Mouse (Mus musculus) heart, postnatal 10 days (tissue): ENCODE data around the gene Xpnpep2. TPM values are rescaled to one million over a fixed set of nuclear protein-coding genes. Genes with fewer than 3 reads are reported as not detected.

Experiments
- DNase-seq, 2 experiments: peaks; one replicate each; pipeline ENCODE4 v3.0.0; 2021
- intact Hi-C: fragments of 180-260 bp; cut with DNase I; formaldehyde crosslinking; loops from one replicate; pipeline ENCODE4 v1.15.1; 2025
- total RNA-seq, 2 experiments: library from RNA; stranded (reverse); gene quantifications; 2 replicates each; pipeline ENCODE4 v1.2.3; 2021

The Xpnpep2 gene
- total RNA-seq, 2 experiments from 2014 or later = 1.5 to 2.1 TPM

DNA sequence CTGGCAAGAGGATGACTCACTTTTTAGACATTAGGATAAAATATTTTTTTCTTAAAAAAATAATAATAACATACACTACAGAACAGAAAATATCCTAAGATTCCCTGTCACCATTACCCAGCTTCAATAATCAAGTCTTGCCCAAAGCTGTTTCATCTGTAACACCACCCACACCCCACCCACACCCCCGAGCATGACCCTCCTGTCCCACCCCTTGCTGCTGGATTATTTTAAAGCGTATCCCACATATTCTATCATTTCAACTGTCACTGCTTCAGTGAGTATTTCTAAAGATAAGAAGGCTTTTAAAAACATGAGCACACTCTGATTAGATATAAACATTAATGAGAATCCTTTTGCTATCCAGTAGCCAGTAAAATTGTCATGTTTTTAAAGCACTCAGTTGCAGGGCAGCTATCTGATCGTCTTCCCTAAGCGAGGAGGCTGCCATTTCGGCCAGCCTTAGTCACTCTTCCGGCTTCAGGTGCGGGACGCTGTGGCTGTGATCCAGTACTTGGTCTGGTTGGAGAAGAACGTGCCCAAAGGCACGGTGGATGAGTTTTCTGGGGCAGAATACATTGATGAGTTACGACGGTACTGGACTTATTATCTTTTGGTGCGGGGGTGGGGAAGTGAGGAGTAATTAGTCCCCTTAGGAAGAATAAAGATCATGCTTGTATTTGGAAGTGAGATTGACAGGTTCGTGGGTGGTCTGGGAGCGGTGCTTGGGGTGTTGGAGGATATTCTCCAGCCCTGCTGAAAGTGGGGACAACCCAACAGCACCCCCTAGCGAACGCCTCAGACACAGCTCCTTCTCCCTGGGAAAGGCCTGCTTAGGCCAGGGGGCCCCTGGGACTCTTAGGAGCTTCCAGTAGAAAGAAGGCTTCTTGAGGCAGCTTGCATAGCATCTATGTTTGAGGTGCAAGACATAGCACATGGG lies 15.9 kb downstream of the Xpnpep2 start:
- intact Hi-C loops = loop anchor here (1.0 to 10.0 kb wide), 4 partner anchors 83 to 270 kb away; partner anchors contain the start of gene Zdhhc9
- DNase-seq = peak; percentile 60 to 76

GRCm38 (mm10) chrX:48126903-48127476 lies 18.5 kb downstream of the Xpnpep2 start:
- intact Hi-C loops = loop anchor here (5.0 to 10.0 kb wide), 2 partner anchors 80 to 268 kb away; partner anchors contain the start of gene Zdhhc9
- no peak for DNase-seq

DNA sequence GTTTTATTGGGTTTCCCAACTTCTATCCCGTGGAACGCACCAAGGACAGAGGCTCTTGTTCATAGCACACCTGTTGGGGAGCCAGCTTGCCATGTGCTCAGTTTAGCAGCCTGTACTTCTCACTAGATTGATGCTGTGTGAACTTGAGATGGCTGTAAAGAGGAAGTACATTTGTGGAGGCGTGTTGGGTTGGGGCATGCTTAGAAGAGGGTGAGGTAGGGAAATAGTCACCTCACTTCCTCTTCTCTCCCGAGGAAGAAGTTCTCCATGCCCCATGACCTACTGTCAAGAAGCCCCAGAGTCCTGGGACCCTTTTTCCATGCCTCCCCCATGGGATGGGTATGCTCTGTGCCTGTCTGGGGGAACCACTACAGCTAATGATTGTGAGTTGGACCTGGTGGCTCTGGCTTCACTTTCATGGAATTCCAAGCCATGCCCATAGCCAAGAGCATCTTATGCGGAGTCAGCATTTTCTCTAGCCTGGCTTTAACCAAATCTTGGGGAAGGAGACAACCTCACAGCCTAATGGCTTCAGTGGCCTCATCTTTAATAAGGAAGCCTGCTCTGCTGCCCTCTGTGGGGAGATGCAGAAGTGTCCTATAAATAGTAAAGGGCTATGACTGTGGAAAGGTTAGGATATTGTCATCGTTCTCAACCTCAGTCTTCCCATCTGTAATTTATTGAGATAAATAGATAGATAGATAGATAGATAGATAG lies 19.1 kb downstream of the Xpnpep2 start:
- DNase-seq = no peak
- intact Hi-C loops = loop anchor here (5.0 to 10.0 kb wide), 2 partner anchors 80 to 267 kb away; partner anchors contain the start of gene Zdhhc9

DNA sequence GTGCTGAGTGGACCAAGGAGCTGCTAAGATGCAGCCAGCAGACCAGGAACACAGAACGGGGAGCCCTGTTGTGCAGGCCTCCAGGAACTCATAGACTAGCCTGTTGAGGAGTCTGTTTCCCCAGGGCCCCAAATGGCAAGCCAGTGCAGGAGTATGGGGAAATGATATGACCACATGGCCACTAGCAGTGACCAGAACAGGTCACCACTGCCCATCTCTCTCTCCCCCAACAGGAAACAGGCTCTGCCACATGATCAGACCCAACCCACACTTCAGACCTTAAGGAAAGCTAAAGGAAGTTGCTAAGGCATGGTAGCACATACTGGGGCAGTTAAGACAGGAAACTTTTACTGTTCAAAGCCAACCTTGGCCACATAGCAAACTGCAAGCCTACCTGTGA lies 20.6 kb downstream of the Xpnpep2 start:
- DNase-seq = no peak
- intact Hi-C loops = loop anchor here (5.0 to 10.0 kb wide), 2 partner anchors 78 to 266 kb away; partner anchors contain the start of gene Zdhhc9

GRCm38 (mm10) chrX:48136935-48137334 lies 28.4 kb downstream of the Xpnpep2 start:
- DNase-seq = no peak

GRCm38 (mm10) chrX:48138011-48138410 lies 29.5 kb downstream of the Xpnpep2 start:
- intact Hi-C loops = no loop called here

More at GRCm38 (mm10) chrX:48136935-48137334, 28.4 kb downstream of the Xpnpep2 start:
- intact Hi-C loops = no loop called here

GRCm38 (mm10) chrX:48138539-48139275 lies 30.2 kb downstream of the Xpnpep2 start:
- no peak for DNase-seq
- intact Hi-C loops = no loop called here

More at GRCm38 (mm10) chrX:48138011-48138410, 29.5 kb downstream of the Xpnpep2 start:
- no peak for DNase-seq

DNA sequence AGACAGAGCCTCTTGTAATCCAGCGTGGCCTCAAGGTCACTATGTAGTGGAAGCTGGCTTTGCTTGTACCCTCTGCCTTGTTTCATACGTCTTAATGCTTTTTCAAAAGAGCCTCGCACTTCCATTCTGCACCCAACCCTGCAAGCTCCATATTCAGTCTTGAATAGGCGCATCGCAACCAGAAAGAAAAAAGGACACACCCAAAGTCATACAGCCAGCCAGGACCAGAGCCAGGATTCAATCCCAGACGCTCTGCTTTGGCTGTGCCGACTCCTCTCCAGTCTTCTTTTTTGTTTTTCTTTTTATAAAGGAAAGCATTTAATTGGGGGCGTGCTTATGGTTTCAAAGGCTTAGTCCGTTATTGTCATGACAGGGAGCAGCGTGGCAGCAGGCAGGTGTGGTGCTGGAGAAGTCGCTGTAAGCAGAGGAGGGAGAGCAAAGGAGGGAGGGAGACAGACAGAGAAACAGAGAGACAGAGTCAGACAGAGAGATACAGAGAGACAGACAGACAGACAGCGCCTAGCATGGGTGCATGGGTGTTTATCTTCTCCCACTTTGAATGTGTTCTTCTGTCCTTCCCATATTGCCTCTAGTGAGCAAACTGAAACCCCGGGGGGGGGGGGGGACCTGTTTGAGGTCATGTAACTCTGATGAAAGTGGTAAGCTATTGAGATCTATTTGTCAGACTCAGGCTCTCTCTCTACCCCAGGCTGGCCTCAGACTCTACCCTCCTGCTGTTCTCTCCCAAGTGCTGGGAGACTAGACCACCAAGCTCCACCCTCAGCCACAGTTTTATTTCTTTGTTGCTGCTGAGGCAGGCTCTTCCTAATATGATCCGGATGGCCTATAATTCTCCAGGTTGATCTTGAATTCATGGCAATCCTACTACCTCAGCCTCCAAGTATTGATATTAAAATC lies 31.1 kb downstream of the Xpnpep2 start:
- DNase-seq = no peak
- intact Hi-C loops = no loop called here

- intact Hi-C loops = no loop called here
- no peak for DNase-seq
Measured at GRCm38 (mm10) chrX:48140286-48140877, 31.9 kb downstream of the Xpnpep2 start.

DNA sequence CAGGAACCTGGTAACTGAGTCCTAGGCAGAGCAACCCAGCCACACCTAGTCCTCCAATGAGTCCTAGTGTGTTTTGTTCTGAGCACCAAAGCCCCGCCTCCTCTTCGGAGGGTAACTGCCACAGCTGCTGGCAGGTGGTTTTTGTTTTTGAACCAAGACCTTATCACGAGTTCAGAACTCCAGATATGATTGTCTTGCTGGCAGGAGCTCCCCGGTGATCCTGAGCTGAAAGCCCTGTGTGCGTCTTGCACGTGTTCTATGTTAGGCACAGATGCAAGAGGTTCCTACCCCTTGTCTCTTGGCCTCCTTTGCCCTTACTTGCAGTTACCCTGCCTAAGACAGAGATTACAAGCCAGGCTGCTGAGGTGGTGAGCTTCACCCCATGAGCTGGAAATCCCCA lies 33.0 kb downstream of the Xpnpep2 start:
- no peak for DNase-seq
- intact Hi-C loops = no loop called here

- intact Hi-C loops = no loop called here
- no peak for DNase-seq
Measured at GRCm38 (mm10) chrX:48143415-48144335, 35.1 kb downstream of the Xpnpep2 start.

DNA sequence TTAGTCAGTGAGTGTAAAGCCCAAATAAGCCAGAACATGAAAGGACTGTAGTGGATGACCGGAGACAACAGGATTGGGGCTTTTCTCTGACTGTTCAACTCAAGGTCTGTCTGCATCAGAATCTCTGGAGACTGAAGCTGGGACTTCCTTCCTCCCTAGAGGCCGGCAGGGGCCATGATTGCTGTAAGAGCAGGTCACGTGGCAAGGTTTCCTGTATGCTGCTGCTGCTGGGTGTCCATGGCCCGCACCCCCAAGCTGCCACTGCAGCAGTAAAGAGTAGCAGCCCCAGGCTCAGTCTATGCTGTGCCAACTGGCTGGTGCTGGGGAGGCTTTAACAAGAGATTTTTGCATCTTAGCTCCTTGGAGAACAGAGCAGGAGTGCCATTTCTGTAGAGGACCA lies 37.7 kb downstream of the Xpnpep2 start, which contains the start of gene Sash3:
Gene Sash3, plus strand, starts transcription at position 175 of the 400 bp plus-strand sequence.
- intact Hi-C loops = no loop called here
- peak in 1 of 2 experiments; percentile 24 for DNase-seq

DNA sequence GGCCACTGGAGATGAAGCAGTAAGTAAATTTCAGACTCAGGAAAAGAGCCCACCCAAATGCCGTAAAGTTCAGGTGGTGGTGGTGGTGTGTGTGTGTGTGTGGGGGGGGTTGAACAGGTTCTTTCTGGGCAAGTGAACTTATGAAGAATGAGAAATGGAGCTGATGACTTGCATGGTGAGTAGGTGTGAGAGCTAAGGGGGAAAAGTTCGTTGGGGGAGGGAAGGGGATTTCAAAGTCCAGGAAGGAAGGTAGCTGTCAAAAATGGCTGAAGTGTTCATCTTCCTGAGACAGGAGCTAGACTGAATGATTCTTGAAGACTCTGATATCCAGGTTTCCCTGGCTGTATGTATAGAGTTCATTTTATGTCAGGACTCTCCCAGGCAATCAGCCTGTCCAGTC lies 38.7 kb downstream of the Xpnpep2 start:
- intact Hi-C loops = no loop called here
- DNase-seq = no peak

- no peak for DNase-seq
- intact Hi-C loops = no loop called here
Measured at GRCm38 (mm10) chrX:48147741-48148186, 39.2 kb downstream of the Xpnpep2 start.

DNA sequence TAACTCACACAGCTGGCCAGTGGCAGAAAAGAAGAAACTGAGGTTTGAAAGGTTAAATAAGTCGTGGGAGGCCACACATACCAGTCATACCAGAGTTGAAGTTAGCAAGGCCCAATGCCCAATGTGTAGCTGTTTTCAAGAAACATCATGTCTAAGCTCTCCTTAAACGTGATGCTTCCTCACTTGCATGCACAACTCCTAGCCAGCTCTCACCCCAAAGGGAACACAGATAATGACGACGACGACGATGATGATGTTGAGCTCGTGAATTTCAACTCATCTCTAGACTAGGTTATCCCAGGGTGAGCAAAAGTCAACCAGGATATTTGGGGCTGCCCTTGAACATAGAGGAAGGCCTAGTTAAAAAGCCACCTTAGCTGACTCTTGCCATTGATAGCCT lies 43.6 kb downstream of the Xpnpep2 start:
- no peak for DNase-seq
- intact Hi-C loops = no loop called here

DNA sequence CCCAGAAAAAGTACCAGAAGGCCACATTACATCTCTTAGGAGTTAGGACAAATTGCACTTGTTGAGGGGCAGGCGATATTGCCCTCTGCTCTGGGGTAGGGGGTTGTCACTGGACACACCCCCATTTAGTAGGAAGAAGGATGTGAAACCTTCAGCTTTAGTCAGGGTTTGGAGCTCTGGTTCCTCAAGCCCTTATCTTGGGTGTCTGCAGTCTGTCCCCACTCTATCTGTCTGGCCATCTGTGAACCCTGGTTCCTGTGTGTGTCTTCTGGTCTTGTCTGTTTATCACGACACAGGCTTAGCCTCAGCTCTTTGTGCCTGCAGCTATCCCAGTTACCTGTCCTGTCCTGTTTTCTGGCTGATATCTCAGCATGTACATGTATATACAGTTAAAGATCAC lies 44.9 kb downstream of the Xpnpep2 start:
- no peak for DNase-seq
- intact Hi-C loops = no loop called here

GRCm38 (mm10) chrX:48153949-48154348 lies 45.4 kb downstream of the Xpnpep2 start:
- DNase-seq = no peak
- intact Hi-C loops = no loop called here

GRCm38 (mm10) chrX:48155489-48155888 lies 47.0 kb downstream of the Xpnpep2 start:
- no peak for DNase-seq
- intact Hi-C loops = no loop called here
